Mouse (Mus musculus): Measurements from ENCODE around the gene Gsap. TPM values are rescaled to one million over a fixed set of nuclear protein-coding genes. Genes with fewer than 3 reads are reported as not detected.

Gsap gene
- polyA plus RNA-seq, 1 experiment from 2014 or later, result 15.5 TPM

DNA sequence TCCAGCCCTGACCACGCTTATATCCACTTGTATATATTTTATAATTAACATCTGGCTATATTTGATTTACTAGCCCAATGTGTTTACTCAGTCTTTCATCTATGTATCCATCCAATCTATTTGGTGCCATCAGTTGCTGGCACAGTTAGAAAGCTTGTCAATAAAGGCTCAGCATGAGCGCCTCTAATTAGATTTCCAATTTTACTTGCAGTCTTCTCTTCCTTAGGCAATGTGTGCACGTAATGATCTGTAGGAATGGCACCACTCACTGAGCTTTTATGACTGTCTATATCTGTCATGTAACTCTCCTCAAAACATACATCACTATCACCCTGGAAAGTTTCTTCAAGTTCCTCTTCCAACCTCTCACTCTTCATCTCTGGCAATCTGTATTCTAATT, 29.3 kb upstream of the Gsap start:
- no peaks in the 10 kb centered on the region for H3K36me3 ChIP-seq (replicated peaks; ENCODE audit: control insufficient read depth, insufficient read depth)
- H3K9me3 ChIP-seq (ENCODE audit: control insufficient read depth, low read length), result peaks cover 12% of the 10 kb centered on the region; the same call in 1 of the 2 replicates
- no peak overlapping the region for H3K4me2 ChIP-seq (replicated peaks)
- no peak overlapping the region for H3K27ac ChIP-seq
- WGBS, result 87% methylated on average over 3 of the region's 3 CpGs
- H3K4me3 ChIP-seq (replicated peaks; ENCODE audit: low read length), result no peak overlapping the region
- no peaks in the 10 kb centered on the region for H3K27me3 ChIP-seq (ENCODE audit: control insufficient read depth, insufficient read depth, low read length)
- ATAC-seq (ENCODE audit: low FRiP score) (no peak), DNase-seq (ENCODE audit: low spot score) (no peak)
- H3K4me1 ChIP-seq (replicated peaks; ENCODE audit: control insufficient read depth, insufficient read depth, low read length), result no peaks in the 10 kb centered on the region
- no peak overlapping the region for H3K9ac ChIP-seq

DNA sequence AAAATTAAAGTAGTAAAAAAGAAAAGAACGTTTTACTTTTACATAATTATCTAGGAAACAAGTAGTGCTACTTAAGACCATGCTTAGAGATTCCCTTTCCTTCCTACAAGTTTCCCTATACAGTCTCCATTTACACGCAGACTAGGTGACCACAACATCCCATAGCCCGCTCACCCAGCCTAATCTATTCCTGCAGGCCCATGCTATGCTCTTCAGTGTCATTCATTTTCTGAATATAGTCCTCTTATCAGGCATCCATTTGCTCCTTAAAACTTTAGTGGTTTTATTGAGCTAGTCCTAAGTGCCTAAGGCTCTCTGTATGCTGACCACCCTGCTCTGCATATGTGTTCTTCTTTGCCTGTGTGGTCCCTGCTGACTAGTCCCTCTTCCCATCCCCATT, 26.5 kb upstream of the Gsap start:
- H3K4me3 ChIP-seq (replicated peaks; ENCODE audit: low read length), result no peak overlapping the region
- DNase-seq (ENCODE audit: low spot score), result no peak
- no peak overlapping the region for H3K9ac ChIP-seq
- no peak for ATAC-seq (ENCODE audit: low FRiP score)
- H3K9me3 ChIP-seq (ENCODE audit: control insufficient read depth, low read length), result peaks cover 12% of the 10 kb centered on the region; the same call in 1 of the 2 replicates
- H3K27ac ChIP-seq, result no peak overlapping the region
- H3K27me3 ChIP-seq (ENCODE audit: control insufficient read depth, insufficient read depth, low read length), result no peaks in the 10 kb centered on the region
- H3K4me1 ChIP-seq (replicated peaks; ENCODE audit: control insufficient read depth, insufficient read depth, low read length), result no peaks in the 10 kb centered on the region
- WGBS, result 87% methylated on average over 3 of the region's 3 CpGs
- no peak overlapping the region for H3K4me2 ChIP-seq (replicated peaks)
- H3K36me3 ChIP-seq (replicated peaks; ENCODE audit: control insufficient read depth, insufficient read depth), result no peaks in the 10 kb centered on the region

DNA sequence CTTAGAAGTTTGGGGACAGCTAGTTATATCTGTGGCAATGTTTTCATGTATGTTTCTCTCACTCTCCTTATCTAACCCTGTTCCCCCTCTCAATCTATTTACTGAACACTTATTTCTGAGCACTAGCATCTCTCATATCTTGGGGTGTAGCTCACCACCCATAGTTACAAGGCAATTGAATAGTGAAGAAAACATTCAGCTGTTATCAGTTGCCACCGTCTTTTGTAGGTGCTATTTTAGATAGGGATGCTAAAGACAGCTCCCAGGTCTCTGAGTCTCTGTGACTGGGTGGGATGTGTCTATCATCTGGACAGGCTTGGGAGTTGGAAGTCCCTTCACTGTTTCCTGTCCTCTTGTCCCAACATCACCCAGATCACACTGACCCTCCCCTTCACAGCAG, 25.3 kb upstream of the Gsap start:
- Histone ChIP-seq H3K4me1 (replicated peaks; ENCODE audit: control insufficient read depth, insufficient read depth, low read length) (no peaks in the 10 kb centered on the region), H3K9ac (no peak overlapping the region), H3K4me3 (replicated peaks; ENCODE audit: low read length) (no peak overlapping the region), H3K4me2 (replicated peaks) (no peak overlapping the region), H3K27ac (no peak overlapping the region), H3K36me3 (replicated peaks; ENCODE audit: control insufficient read depth, insufficient read depth) (no peaks in the 10 kb centered on the region), H3K9me3 (ENCODE audit: control insufficient read depth, low read length) (peaks cover 12% of the 10 kb centered on the region; the same call in 1 of the 2 replicates), H3K27me3 (ENCODE audit: control insufficient read depth, insufficient read depth, low read length) (no peaks in the 10 kb centered on the region)
- ATAC-seq (ENCODE audit: low FRiP score) (no peak), DNase-seq (ENCODE audit: low spot score) (no peak)
- WGBS, result 88% methylated on average over 1 of the region's 1 CpGs

DNA sequence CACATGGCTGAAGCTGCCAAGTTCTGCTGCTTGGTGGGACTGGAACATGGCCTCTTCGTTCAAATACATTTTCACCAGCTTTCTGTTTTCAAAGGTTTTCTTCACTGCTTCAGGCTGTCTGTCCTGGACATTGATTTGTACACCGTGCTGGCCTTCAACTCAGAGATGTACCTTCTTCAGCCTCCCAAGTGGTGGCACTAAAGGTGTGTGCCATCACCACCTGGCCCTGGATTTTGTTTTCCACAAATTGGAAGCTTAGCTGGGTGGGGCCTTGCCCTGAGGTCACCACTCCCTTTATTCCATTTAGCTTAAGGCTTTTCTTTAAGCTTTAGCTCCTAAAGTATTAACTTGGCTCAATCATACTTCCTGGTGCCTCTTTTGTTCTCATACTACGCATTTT, 22.6 kb upstream of the Gsap start:
- H3K27ac ChIP-seq, result no peak overlapping the region
- H3K36me3 ChIP-seq (replicated peaks; ENCODE audit: control insufficient read depth, insufficient read depth), result no peaks in the 10 kb centered on the region
- no peak overlapping the region for H3K9ac ChIP-seq
- ATAC-seq (ENCODE audit: low FRiP score) (no peak), DNase-seq (ENCODE audit: low spot score) (no peak)
- no peaks in the 10 kb centered on the region for H3K27me3 ChIP-seq (ENCODE audit: control insufficient read depth, insufficient read depth, low read length)
- H3K4me3 ChIP-seq (replicated peaks; ENCODE audit: low read length), result no peak overlapping the region
- WGBS, result 91% methylated on average over 3 of the region's 3 CpGs
- no peak overlapping the region for H3K4me2 ChIP-seq (replicated peaks)
- no peaks in the 10 kb centered on the region for H3K9me3 ChIP-seq (ENCODE audit: control insufficient read depth, low read length)
- H3K4me1 ChIP-seq (replicated peaks; ENCODE audit: control insufficient read depth, insufficient read depth, low read length), result no peaks in the 10 kb centered on the region

DNA sequence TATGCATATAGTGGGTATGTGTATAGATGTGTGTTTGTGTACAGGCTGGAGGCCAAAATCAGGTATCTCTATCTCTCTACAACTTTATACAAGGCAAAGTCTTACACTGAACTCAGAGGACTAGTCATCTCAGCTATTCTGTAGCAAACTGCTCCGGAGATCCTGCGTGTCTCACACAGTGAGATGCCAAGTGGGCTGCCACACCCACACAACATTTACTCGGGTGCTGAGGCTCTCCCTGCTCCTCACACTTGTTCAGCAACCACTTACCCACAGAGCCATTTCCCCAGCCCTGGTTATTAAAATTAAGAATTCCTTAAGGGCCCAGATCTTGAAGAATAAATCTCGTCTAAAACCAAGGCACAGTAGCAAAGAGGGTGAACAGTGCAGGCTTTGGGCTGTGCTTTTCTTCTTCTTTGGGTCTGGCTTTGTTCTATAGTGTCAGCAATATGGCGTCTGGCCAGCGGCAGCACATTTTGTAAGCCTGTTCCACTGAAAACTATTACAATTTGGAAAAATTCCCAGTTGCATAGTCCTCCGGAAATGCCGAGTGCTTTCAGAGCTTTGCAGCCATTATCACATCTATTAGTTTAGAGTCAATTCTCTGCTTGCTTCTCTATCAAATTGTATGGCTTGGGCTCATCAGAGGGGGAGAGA, 17.2 kb upstream of the Gsap start:
- Histone ChIP-seq H3K4me2 (replicated peaks) (no peak overlapping the region), H3K4me3 (replicated peaks; ENCODE audit: low read length) (no peak overlapping the region), H3K36me3 (replicated peaks; ENCODE audit: control insufficient read depth, insufficient read depth) (no peaks in the 10 kb centered on the region), H3K9ac (no peak overlapping the region), H3K27me3 (ENCODE audit: control insufficient read depth, insufficient read depth, low read length) (no peaks in the 10 kb centered on the region), H3K27ac (peak overlapping the region; percentile 78), H3K4me1 (replicated peaks; ENCODE audit: control insufficient read depth, insufficient read depth, low read length) (peaks cover 23% of the 10 kb centered on the region), H3K9me3 (ENCODE audit: control insufficient read depth, low read length) (no peaks in the 10 kb centered on the region)
- ATAC-seq (ENCODE audit: low FRiP score) (peak; percentile 69), DNase-seq (ENCODE audit: low spot score) (peak; percentile 73)
- 45% methylated on average over 8 of the region's 8 CpGs for WGBS

DNA sequence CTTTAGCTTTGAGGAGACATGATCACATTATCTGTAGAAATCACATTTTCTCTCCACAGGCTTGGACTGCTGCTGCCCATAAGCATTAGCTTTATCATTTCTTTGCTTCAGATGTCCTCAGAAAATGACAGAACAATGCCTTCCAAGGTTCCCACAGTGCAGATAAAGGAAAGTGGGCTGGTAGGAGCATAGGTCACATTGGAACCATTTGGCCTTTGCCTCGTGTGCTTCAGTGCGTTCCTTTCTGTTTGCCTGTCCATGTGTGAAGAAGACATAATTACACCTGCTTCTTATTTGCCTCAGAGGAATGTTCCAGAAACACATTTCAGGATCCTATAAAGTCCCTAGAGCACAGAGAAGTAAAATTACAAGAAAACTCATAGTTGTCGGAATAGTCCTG, 16.7 kb upstream of the Gsap start:
- Histone ChIP-seq H3K4me1 (replicated peaks; ENCODE audit: control insufficient read depth, insufficient read depth, low read length) (peaks cover 23% of the 10 kb centered on the region), H3K27ac (peak overlapping the region; percentile 78), H3K27me3 (ENCODE audit: control insufficient read depth, insufficient read depth, low read length) (no peaks in the 10 kb centered on the region), H3K9me3 (ENCODE audit: control insufficient read depth, low read length) (no peaks in the 10 kb centered on the region), H3K4me2 (replicated peaks) (no peak overlapping the region), H3K9ac (no peak overlapping the region), H3K4me3 (replicated peaks; ENCODE audit: low read length) (no peak overlapping the region), H3K36me3 (replicated peaks; ENCODE audit: control insufficient read depth, insufficient read depth) (no peaks in the 10 kb centered on the region)
- peak; percentile 16; the same call in 1 of the 2 replicates for ATAC-seq (ENCODE audit: low FRiP score)
- 29% methylated on average over 3 of the region's 3 CpGs for WGBS
- no peak for DNase-seq (ENCODE audit: low spot score)

DNA sequence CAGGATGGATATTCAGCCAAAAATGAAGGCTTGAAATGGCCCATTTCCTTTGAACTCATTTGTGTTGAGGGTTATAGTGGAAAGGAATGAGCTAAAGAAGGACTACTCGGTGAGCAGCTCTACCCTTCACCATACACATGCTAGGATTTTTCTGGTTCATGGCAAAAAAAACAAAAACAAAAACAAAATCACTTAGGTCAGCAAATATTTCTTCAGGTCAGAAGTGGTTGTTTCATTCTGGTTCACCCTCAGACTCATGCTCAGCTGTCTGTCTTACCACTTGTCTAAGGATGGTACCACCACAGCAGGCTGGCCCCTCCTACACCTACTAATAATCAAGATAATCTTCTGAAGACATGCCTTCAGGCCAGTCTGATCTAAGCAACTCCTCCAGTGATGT, 16.2 kb upstream of the Gsap start:
- Histone ChIP-seq H3K4me1 (replicated peaks; ENCODE audit: control insufficient read depth, insufficient read depth, low read length) (peaks cover 23% of the 10 kb centered on the region), H3K4me2 (replicated peaks) (no peak overlapping the region), H3K9ac (no peak overlapping the region), H3K27me3 (ENCODE audit: control insufficient read depth, insufficient read depth, low read length) (no peaks in the 10 kb centered on the region), H3K36me3 (replicated peaks; ENCODE audit: control insufficient read depth, insufficient read depth) (no peaks in the 10 kb centered on the region), H3K9me3 (ENCODE audit: control insufficient read depth, low read length) (no peaks in the 10 kb centered on the region), H3K27ac (peak overlapping the region; percentile 60; the same call in 1 of the 2 replicates), H3K4me3 (replicated peaks; ENCODE audit: low read length) (no peak overlapping the region)
- ATAC-seq (ENCODE audit: low FRiP score), result no peak
- 70% methylated on average over 1 of the region's 1 CpGs for WGBS
- no peak for DNase-seq (ENCODE audit: low spot score)

DNA sequence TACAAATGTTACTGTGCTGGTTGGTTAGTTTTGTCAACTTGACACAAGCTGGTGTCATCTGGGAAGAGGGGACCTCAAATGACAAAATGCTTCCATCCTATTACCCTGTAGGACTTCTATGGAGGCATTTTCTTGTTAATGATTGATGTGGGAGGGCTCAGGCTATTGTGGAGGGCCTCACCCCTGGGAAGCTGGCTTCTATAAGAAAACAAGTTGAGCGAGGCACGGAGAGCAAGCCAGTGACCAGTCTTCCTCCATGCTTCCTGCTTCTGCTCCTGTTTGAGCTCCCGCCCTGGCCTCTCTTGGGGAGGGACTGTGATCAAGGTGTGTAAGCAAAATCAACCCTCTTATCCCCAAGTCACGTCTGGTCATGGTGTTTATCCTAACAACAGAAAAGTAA, 15.6 kb upstream of the Gsap start:
- peak overlapping the region; percentile 60 for H3K27ac ChIP-seq
- H3K9me3 ChIP-seq (ENCODE audit: control insufficient read depth, low read length), result no peaks in the 10 kb centered on the region
- no peak for ATAC-seq (ENCODE audit: low FRiP score)
- no peak overlapping the region for H3K4me2 ChIP-seq (replicated peaks)
- H3K4me1 ChIP-seq (replicated peaks; ENCODE audit: control insufficient read depth, insufficient read depth, low read length), result peaks cover 27% of the 10 kb centered on the region
- H3K27me3 ChIP-seq (ENCODE audit: control insufficient read depth, insufficient read depth, low read length), result no peaks in the 10 kb centered on the region
- no peak overlapping the region for H3K4me3 ChIP-seq (replicated peaks; ENCODE audit: low read length)
- 23% methylated on average over 4 of the region's 4 CpGs for WGBS
- DNase-seq (ENCODE audit: low spot score), result no peak
- H3K9ac ChIP-seq, result no peak overlapping the region
- no peaks in the 10 kb centered on the region for H3K36me3 ChIP-seq (replicated peaks; ENCODE audit: control insufficient read depth, insufficient read depth)

DNA sequence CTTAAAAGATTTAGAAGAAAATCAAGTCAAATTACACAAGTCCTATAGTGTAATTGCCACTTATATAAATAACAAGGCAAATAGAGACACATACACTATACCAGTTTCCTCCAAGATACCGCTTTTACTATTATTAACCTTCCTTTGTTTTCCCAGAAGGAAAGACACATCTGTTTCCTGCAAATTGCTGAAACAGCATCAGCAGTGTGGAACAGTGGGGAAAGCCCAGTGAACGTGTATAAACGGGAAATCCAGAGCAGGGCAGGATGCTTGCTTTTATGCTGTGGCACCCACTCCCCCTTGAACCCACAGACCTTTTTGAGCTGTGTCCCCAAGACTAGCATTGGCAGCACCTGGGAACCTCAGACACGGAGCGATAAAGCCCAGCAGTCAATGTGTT, 15.2 kb upstream of the Gsap start:
- WGBS, result 33% methylated on average over 5 of the region's 5 CpGs
- Histone ChIP-seq H3K27ac (peak overlapping the region; percentile 74), H3K4me3 (replicated peaks; ENCODE audit: low read length) (no peak overlapping the region), H3K9ac (no peak overlapping the region), H3K4me1 (replicated peaks; ENCODE audit: control insufficient read depth, insufficient read depth, low read length) (peaks cover 32% of the 10 kb centered on the region), H3K4me2 (replicated peaks) (no peak overlapping the region), H3K9me3 (ENCODE audit: control insufficient read depth, low read length) (no peaks in the 10 kb centered on the region), H3K27me3 (ENCODE audit: control insufficient read depth, insufficient read depth, low read length) (no peaks in the 10 kb centered on the region), H3K36me3 (replicated peaks; ENCODE audit: control insufficient read depth, insufficient read depth) (no peaks in the 10 kb centered on the region)
- ATAC-seq (ENCODE audit: low FRiP score), result no peak
- DNase-seq (ENCODE audit: low spot score), result peak; percentile 25

DNA sequence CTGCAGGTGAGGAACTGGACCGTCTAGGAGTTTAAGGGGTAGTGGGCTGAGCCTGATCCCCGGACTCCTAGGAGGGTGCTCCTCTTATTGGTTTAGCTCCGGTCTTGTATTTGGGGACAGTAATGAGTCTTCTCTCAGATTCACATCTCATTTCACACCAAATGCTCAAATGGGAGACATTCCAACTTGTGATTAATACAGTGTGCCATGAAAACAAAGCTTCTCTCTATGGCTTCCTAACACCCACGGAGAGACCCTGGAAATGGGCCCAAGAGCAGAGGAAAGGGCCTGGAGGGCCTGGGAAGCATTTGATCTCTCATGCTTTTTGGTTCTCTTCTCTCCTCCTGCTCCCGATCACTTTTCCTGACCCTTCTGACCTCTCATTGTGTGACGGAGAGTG, 14.7 kb upstream of the Gsap start:
- Histone ChIP-seq H3K9ac (no peak overlapping the region), H3K36me3 (replicated peaks; ENCODE audit: control insufficient read depth, insufficient read depth) (no peaks in the 10 kb centered on the region), H3K27ac (peak overlapping the region; percentile 74), H3K27me3 (ENCODE audit: control insufficient read depth, insufficient read depth, low read length) (no peaks in the 10 kb centered on the region), H3K4me3 (replicated peaks; ENCODE audit: low read length) (no peak overlapping the region), H3K9me3 (ENCODE audit: control insufficient read depth, low read length) (no peaks in the 10 kb centered on the region), H3K4me2 (replicated peaks) (no peak overlapping the region), H3K4me1 (replicated peaks; ENCODE audit: control insufficient read depth, insufficient read depth, low read length) (peaks cover 35% of the 10 kb centered on the region)
- DNase-seq (ENCODE audit: low spot score) (peak; percentile 60), ATAC-seq (ENCODE audit: low FRiP score) (peak; percentile 29; the same call in 1 of the 2 replicates)
- 35% methylated on average over 6 of the region's 6 CpGs for WGBS

Data from hindbrain, embryonic 14.5 days (tissue).